Mouse (Mus musculus) spleen, adult 2 months (tissue): ENCODE measurements around the gene Pdlim1.

ENCODE experiments used
- CTCF ChIP-seq: fragments of 200-500 bp; IDR thresholded peaks from 2 replicates; pipeline ENCODE4 v1.5.1; 2011; ENCODE audit warnings: mild to moderate bottlenecking, inconsistent platforms; ENCODE audit not compliant: insufficient read depth, insufficient read length, insufficient replicate concordance; ENCODE audit errors: extremely low read depth
- POLR2A ChIP-seq: fragments of 200-500 bp; IDR thresholded peaks from 2 replicates; pipeline ENCODE4 v1.6.1; 2011; ENCODE audit warnings: low read depth, low read length, inconsistent platforms

DNA sequence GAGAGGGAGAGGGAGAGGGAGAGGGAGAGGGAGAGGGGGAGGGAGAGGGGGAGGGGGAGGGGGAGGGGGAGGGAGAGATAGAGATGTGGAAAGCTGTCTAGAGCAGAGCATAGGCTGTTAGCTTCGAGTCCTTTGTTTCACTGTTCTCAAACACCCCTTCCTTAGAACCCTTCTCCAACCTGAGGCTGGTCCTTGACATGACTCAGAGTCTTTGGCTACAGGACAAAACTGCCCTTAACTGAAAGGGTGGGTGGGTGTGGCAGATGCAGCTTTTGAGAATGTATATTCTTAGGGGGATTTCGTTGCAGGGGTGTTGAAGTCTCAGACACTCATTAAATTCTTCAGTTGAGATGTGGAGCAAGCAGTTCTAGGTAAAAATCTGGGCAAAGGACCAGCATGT is 11.8 kb upstream of the Pdlim1 start:
- TF ChIP-seq CTCF = no peak
- no peak for TF ChIP-seq POLR2A
